Mouse (Mus musculus) limb, embryonic 11.5 days (tissue): ENCODE data around the gene Coq9. TPM values are rescaled to one million over a fixed set of nuclear protein-coding genes. Genes with fewer than 3 reads are reported as not detected.

Experiments used
- ATAC-seq: fragments of 200-750 bp; cut with Nextera tagmentation; 2 replicates; pipeline ENCODE4 v1.8.0; 2017; ENCODE audit warnings: low read depth; ENCODE audit not compliant: insufficient number of reproducible peaks, low FRiP score, low TSS enrichment
- DNase-seq: peaks from one replicate; pipeline ENCODE4 v3.0.0-alpha.2; 2015; ENCODE audit warnings: low spot score
- H3K27ac ChIP-seq: fragments of 300-500 bp; sonication (generic); replicated peaks from 2 replicates; pipeline ENCODE4 v1.5.1; 2014; ENCODE audit warnings: low read depth, mild to moderate bottlenecking, low read length
- H3K27me3 ChIP-seq: fragments of 300-500 bp; sonication (generic); 2 replicates; pipeline ENCODE4 v1.6.1; 2014; ENCODE audit warnings: mild to moderate bottlenecking, low read length, mixed read lengths; ENCODE audit not compliant: control insufficient read depth, insufficient read depth
- H3K36me3 ChIP-seq: fragments of 300-500 bp; sonication (generic); 2 replicates; pipeline ENCODE4 v1.6.1; 2014; ENCODE audit warnings: mild to moderate bottlenecking, low read length, moderate library complexity, mixed read lengths; ENCODE audit not compliant: control insufficient read depth, insufficient read depth
- H3K4me1 ChIP-seq: fragments of 300-500 bp; sonication (generic); 2 replicates; pipeline ENCODE4 v1.6.1; 2014; ENCODE audit warnings: low read length, mixed read lengths; ENCODE audit not compliant: control insufficient read depth, insufficient read depth
- H3K4me2 ChIP-seq: fragments of 300-500 bp; sonication (generic); 2 replicates; pipeline ENCODE4 v1.6.1; 2014; ENCODE audit warnings: low read depth, mild to moderate bottlenecking, moderate library complexity; ENCODE audit not compliant: severe bottlenecking
- H3K4me3 ChIP-seq: fragments of 300-500 bp; sonication (generic); 2 replicates; pipeline ENCODE4 v1.5.1; 2014; ENCODE audit warnings: low read depth, low read length
- H3K9ac ChIP-seq: fragments of 300-500 bp; sonication (generic); 2 replicates; pipeline ENCODE4 v1.6.1; 2014; ENCODE audit warnings: mild to moderate bottlenecking, low read length
- H3K9me3 ChIP-seq: fragments of 300-500 bp; sonication (generic); 2 replicates; pipeline ENCODE4 v1.6.1; 2016; ENCODE audit warnings: low read length; ENCODE audit not compliant: control insufficient read depth
- WGBS: fragments of 180-500 bp; shearing (Covaris S2); extraction: QIAGEN DNeasy Blood & Tissue Kit; methylation state at CpG from one replicate; pipeline ENCODE4 v1.1.7; 2014; 5-methylcytosine and 5-hydroxymethylcytosine counted together
- polyA plus RNA-seq: library from polyadenylated mRNA; unstranded; fragments of >200 nt; fragmentation: Nextera tagmentation; extraction: Ambion mirVana; gene quantifications from 2 replicates; pipeline ENCODE4 v1.2.1, GENCODE M21; 2014

Coq9 gene
- 63.5 and 64.0 TPM in 2 replicates for polyA plus RNA-seq

DNA sequence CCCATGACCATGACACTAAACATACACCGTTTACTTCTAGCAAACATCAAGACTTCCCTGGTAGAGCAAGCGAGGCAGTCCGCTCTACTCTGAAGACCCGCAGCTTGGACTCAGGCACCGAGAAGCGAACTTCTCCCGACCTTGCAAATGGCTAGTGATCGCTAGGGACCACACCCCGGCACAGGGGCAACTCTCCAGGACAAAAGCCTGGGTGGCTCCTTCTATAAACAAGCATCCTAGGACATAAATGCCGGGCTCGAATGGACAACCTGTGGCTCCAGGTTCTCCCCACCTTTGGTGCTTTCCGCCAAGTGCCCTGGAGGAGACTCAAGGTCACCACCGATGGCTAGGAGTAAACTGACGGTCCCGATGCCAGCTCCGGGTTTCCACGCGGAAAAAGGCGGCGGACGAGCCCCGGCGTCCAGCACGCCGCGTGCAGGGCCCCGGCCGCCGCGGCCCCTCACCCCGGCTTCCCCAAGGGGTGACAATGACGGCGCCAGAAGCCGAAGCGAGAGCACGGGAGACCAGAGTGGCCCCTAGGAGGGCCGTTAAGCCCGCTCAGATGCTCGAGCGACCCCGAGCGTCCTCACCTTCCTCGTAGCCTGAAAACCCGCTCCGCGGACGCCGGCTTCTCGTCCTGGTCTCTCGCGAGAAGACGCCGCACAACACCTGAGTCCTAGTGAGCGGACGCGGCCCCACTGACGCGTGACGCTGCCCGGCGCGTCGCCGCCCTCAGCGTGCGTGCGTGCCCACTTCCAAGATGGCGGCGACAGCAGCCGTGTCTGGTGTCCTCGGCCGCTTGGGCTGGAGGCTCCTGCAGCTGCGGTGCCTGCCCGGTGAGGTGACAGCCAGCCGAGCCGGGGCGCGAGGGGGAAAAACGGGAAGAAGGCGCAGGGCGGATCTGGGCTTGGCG lies at the start of gene Coq9, which contains the start of gene Ciapin1:
Gene Coq9, plus strand, starts transcription at position 660 of the 913 bp plus-strand sequence.
Gene Ciapin1, minus strand, starts transcription at position 697 of the 913 bp plus-strand sequence.
- ATAC-seq (peak; percentile 97), DNase-seq (peak; percentile 96)
- peak within 1 kb of the TSS; percentile 76 for H3K4me2 ChIP-seq
- no peaks in the 10 kb centered on the region for H3K27me3 ChIP-seq
- peak within 1 kb of the TSS; percentile 90 for H3K9ac ChIP-seq
- under 1% methylated on average over 82 of the region's 82 CpGs for WGBS
- H3K36me3 ChIP-seq = no peaks in the 10 kb centered on the region
- peak within 1 kb of the TSS; percentile 65 for H3K27ac ChIP-seq
- no peaks in the 10 kb centered on the region for H3K9me3 ChIP-seq
- peak within 1 kb of the TSS; percentile 92 for H3K4me3 ChIP-seq
- H3K4me1 ChIP-seq = peaks cover 5% of the 10 kb centered on the region; the same call in 1 of the 2 replicates

DNA sequence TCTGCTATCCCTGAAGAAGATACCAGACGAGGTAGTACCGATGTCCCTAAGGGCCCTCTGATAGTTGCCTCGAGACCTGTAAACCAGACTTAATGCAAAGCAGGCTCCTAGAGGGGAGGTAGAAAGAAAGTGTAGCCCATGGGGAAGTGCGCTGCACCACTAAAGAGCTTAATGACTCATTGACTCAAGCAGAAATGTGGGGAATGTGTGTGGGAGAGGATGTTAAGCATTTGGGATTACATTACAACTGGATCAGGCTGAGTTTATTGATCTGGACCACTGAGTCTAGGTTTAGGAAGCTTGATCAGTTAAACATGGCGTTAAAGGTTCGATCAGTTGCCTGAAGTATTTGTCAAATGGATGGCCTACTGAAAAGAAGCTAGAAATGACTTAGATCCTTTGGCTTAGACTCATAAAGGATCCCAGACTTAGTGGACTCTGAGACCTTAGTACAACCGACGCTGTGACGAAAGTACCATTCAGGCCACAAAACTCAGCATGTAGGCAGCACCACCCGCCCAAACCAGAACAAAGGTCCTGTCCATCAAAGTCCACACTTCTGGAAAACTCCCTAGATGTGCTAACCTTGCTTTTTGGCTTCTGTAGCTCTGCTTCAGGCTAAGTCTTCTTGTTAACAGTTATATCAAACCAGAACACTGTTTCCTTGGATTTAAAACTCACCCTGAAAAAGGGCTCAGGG lies 48.7 kb upstream of the Coq9 start:
- Histone ChIP-seq H3K27me3 (no peaks in the 10 kb centered on the region), H3K9ac (no peak overlapping the region), H3K27ac (no peak overlapping the region), H3K4me3 (no peak overlapping the region), H3K4me1 (0 out of 2 replicates have a peak, but pooled peaks cover 4% of the 10 kb centered on the region), H3K4me2 (no peak overlapping the region), H3K9me3 (no peaks in the 10 kb centered on the region), H3K36me3 (no peaks in the 10 kb centered on the region)
- DNase-seq = no peak
- no peak for ATAC-seq
- 77% methylated on average over 10 of the region's 10 CpGs for WGBS

DNA sequence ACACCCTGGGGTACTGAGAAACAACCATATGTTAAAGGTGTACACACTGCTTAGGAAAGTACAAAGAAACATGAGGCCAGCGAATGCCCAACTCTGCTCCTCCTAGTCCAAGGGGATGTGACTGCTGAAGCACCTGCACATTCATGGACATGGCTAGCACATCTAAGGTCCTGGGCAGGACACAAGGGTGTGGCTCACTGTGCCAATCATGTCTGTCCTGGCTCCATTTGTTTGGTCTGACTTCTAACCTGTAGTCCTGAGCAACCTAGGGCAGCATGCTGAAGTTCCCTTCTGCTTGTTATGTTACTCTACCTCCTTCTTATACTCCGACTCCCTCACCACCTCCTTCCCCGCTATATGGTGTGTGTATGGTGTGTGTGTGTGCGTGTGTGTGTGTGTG lies 43.8 kb upstream of the Coq9 start:
- WGBS = 94% methylated on average over 4 of the region's 4 CpGs

DNA sequence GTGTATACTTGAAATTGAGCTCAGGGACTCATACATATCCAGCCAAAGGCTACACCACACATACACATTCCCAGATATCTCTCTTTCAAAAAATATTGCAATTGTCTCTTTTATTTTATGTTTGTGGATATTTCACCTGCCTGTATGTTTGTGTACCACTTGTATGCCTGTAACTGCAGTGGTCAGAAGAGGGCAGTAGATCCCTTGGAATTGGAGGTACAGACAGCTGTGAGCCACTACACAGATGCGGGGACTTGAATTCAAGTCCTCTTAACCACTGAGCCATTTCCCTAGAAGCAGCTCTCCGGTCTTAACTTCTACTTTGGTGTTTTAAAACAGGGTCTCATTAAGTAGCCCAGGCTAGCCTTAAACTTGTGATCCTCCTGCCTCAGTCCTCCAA lies 43.3 kb upstream of the Coq9 start:
- H3K9me3 ChIP-seq = no peaks in the 10 kb centered on the region
- no peak overlapping the region for H3K9ac ChIP-seq
- H3K36me3 ChIP-seq = no peaks in the 10 kb centered on the region
- DNase-seq (no peak), ATAC-seq (no peak)
- H3K4me1 ChIP-seq = no peaks in the 10 kb centered on the region
- WGBS = 91% methylated on average over 2 of the region's 2 CpGs
- H3K27ac ChIP-seq = no peak overlapping the region
- H3K4me2 ChIP-seq = no peak overlapping the region
- no peaks in the 10 kb centered on the region for H3K27me3 ChIP-seq
- no peak overlapping the region for H3K4me3 ChIP-seq

More for the DNA sequence above, 43.8 kb upstream of the Coq9 start:
- Histone ChIP-seq H3K4me3 (no peak overlapping the region), H3K4me2 (no peak overlapping the region), H3K9me3 (no peaks in the 10 kb centered on the region), H3K36me3 (no peaks in the 10 kb centered on the region), H3K9ac (no peak overlapping the region), H3K27ac (no peak overlapping the region), H3K27me3 (no peaks in the 10 kb centered on the region), H3K4me1 (no peaks in the 10 kb centered on the region)
- DNase-seq (no peak), ATAC-seq (no peak)

DNA sequence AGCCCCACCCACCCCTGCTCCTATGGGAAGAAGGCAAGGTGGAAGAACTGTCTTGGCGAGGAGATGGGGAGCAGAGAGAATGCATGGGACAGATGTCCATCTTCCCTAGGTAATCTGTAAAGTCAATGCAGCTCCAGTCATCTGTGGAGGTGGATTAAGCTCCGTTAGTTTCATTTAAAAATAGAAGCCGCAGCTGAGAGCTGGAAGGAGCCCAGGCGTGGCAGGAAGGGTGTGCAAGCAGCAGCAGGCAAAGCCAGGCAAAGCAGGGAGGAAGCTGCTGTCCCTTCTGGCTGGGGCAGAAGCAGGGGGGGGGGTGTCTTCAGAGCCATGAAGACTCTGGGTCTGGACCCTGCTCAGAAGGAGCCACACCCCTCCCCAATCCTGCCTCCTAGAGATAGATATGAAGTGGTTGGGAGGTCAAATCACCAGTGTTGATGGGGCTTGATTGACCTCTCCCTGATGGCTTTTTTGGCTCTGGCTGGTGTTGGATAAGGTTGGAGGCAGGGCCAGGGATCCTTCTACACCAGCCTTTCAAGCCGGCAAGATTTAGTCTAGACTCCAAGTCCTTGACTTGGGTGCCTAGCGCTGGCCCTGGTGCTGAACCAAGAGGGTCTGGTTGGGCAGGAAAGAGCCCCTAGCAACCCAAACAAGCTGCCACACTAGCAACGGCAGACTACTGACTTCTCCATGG lies 37.7 kb upstream of the Coq9 start:
- Histone ChIP-seq H3K9me3 (no peaks in the 10 kb centered on the region), H3K4me1 (no peaks in the 10 kb centered on the region), H3K27ac (no peak overlapping the region), H3K27me3 (no peaks in the 10 kb centered on the region), H3K4me2 (no peak overlapping the region), H3K4me3 (no peak overlapping the region), H3K36me3 (no peaks in the 10 kb centered on the region), H3K9ac (no peak overlapping the region)
- WGBS = 65% methylated on average over 7 of the region's 7 CpGs
- no peak for ATAC-seq
- DNase-seq = peak; percentile 77

DNA sequence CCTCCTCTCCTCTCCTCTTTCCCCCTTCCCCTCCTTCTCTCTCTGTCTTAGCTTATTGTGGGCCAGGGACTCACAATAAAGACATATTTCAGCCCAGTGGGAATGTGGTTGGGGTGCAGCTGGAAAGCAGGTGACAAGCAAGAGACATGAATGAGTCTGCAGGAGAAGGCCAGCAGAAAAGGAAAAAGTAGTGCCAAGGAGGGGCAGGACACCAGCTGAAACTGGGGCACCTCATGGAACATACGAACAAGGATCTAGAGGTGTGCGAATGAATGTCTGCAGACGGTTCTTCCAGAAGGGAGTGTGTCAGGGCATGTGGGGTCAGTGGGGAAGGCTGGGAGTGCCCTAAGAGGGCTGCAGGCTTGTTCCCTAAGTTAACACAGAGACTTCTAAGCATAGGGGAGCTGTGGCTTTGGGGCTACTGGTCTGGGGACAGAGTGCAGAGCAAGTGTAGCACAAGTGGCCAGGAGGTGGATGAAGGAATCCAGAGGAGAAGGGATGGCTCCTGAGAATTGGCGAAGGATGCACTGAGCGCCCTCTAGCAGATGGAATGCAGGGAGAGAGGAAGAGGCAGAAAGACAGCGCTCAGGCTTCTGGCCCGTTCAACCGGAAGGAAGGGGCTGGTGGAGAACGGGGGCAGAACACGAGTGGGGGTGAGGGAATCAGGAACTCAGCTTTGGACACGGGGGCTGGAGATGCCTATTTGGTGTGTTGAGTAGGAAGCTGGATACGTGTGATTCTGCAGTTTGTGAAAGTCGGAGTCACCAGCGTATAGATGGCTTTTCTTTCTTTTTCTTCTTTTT lies 36.6 kb upstream of the Coq9 start:
- no peak for ATAC-seq
- 49% methylated on average over 14 of the region's 14 CpGs for WGBS
- no peaks in the 10 kb centered on the region for H3K27me3 ChIP-seq
- H3K4me3 ChIP-seq = no peak overlapping the region
- H3K9ac ChIP-seq = no peak overlapping the region
- peak; percentile 35 for DNase-seq
- H3K4me2 ChIP-seq = no peak overlapping the region
- H3K9me3 ChIP-seq = no peaks in the 10 kb centered on the region
- no peaks in the 10 kb centered on the region for H3K36me3 ChIP-seq
- no peak overlapping the region for H3K27ac ChIP-seq
- H3K4me1 ChIP-seq = no peaks in the 10 kb centered on the region

DNA sequence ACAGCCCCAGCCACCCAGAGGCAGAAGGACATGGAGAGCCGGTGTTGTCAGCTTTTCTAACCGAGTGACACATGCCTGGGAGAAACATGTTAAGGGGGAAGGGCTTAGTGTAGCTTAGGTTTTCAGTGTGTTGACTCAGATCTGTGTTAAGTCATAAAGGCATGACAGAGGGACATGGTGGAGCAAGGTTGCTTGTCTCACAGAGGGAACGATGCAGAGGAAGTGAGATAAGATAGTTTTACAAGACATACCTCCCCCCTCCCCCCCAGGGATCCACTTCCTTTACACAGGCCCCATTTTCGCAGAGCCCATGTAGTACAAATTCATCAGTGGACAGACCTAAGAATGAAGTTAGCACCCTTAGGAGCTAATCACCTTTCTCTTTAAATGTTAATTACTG lies 35.7 kb upstream of the Coq9 start:
- Histone ChIP-seq H3K4me1 (no peaks in the 10 kb centered on the region), H3K4me2 (no peak overlapping the region), H3K9me3 (no peaks in the 10 kb centered on the region), H3K4me3 (no peak overlapping the region), H3K27me3 (no peaks in the 10 kb centered on the region), H3K9ac (no peak overlapping the region), H3K36me3 (no peaks in the 10 kb centered on the region), H3K27ac (no peak overlapping the region)
- ATAC-seq (no peak), DNase-seq (no peak)
- WGBS = 74% methylated on average over 4 of the region's 4 CpGs
